Mouse (Mus musculus): ENCODE data around the gene Cenps. TPM values are rescaled to one million over a fixed set of nuclear protein-coding genes. Genes with fewer than 3 reads are reported as not detected.
A peak's percentile ranks its signal among the peaks of the same experiment; 100 is the strongest.

Gene Cenps
- polyA plus RNA-seq, 1 experiment, result 1.2 TPM

- DNase-seq (ENCODE audit: low read depth), result no peak
Observed at GRCm38 (mm10) chr4:149157415-149157973, 20.1 kb upstream of the Cenps start.

- peak; percentile 82 for DNase-seq (ENCODE audit: low read depth)
Observed at GRCm38 (mm10) chr4:149155711-149156110, 18.3 kb upstream of the Cenps start.

GRCm38 (mm10) chr4:149154859-149155258 lies 17.4 kb upstream of the Cenps start:
- no peak for DNase-seq (ENCODE audit: low read depth)

GRCm38 (mm10) chr4:149150721-149151120 lies 13.3 kb upstream of the Cenps start:
- no peak for DNase-seq (ENCODE audit: low read depth)

- no peak for DNase-seq (ENCODE audit: low read depth)
Observed at GRCm38 (mm10) chr4:149150256-149150655, 12.8 kb upstream of the Cenps start.

DNA sequence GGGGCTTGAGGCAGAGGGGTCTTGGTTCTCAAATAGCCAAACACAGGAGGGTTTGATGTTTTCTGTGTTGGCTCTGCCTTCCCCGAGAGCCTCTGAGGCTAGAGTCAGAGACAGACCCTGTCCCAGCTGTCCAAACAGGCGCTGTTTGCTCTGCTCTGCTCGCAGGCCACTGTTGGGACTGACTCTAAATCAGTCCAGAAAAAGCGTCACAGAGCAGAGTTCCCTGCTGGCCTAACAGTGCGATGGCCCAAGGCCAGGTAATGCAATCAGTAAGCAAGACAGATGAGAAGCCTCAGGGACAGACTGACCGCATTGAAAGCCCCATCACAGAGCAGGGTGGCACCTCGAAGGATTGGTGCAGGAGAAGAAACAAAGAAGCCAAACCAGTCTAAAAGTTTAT lies 12.2 kb upstream of the Cenps start:
- DNase-seq (ENCODE audit: low read depth), result no peak

- no peak for DNase-seq (ENCODE audit: low read depth)
Observed at GRCm38 (mm10) chr4:149149196-149149595, 11.8 kb upstream of the Cenps start.

- DNase-seq (ENCODE audit: low read depth), result no peak
Observed at GRCm38 (mm10) chr4:149148084-149148483, 10.7 kb upstream of the Cenps start.

DNA sequence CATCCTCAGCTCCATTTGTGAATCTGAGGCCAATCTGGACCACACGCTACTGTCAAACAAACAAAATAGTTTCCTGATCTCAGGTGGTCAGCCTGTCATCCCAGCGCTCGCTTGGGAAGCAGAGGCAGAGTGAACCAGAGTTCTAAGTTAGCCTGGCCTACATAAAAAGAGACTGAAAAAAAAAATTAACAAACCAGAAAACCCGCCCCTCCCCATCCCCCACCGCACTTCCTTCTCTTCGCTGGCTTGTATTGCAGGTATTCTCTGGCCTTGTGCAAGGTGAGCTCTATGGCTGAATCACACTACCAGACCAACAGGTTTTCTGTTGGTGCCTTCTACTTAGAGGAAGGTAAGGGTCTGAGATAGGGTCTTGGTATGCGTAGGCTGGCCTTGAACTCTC lies 10.1 kb upstream of the Cenps start:
- no peak for DNase-seq (ENCODE audit: low read depth)

DNA sequence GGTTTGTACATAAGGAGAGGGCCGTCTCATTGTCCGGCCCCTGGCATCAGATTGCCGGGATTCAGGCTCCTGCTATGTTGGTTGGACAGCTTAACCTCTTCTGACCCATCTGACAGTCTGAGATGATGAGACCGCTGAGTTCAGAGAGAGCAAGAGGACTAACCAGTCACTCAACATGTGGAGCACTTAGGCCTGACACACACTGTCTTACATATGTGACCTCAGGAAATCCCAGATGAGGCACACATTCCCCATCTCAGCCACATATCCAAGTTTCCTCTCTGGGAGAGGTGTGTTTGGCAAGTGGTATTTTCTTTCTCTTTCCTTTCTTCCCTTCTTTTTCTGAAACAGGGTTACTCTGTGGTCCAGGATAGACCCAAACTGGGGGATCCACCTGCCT lies 7.7 kb upstream of the Cenps start:
- no peak for DNase-seq (ENCODE audit: low read depth)

GRCm38 (mm10) chr4:149144459-149144858 lies 7.0 kb upstream of the Cenps start:
- DNase-seq (ENCODE audit: low read depth), result no peak

DNA sequence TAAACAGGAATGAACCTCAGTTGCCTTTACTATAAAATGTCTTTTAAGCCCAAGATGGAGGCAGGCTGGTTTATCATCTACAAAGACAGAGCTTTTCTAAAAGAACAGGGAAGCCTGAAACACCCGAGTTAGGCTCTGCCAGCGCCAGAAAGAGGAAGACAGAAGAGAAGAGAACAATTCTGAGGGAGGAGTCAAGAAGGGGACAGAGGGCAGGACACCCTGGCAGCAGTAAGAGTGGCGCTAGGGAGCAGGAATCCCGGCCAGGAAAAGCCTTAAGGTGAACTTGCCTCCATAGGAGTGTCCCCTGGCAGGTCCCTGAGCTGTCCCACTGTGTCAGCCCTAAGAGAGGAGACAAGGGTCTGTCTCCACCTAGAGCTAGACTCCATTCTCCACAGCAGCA lies 6.2 kb upstream of the Cenps start:
- no peak for DNase-seq (ENCODE audit: low read depth)

DNA sequence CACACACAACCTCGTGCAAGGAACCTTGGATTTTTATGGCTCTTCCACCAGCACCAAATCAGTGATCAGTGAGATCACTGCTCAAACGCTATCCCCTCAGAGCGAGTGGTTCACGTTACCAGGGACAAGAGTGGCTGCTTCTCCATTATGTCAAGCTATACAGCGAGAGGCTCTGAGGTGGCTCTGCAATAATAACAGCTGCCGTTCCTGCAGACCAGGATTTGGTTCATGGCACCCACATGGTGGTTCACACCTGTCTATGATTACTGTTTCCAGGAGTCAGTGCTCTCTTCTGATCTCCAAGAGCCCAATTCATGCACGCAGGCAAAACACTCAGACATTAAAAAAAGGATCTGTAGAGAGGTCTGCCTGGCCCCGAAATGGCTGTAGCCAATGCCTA lies 1.1 kb upstream of the Cenps start:
- DNase-seq (ENCODE audit: low read depth), result no peak

- no peak for DNase-seq (ENCODE audit: low read depth)
Observed at GRCm38 (mm10) chr4:149136116-149136850, 1.1 kb downstream of the Cenps start.

- no peak for DNase-seq (ENCODE audit: low read depth)
Observed at GRCm38 (mm10) chr4:149133395-149133794, 4.0 kb downstream of the Cenps start.

DNA sequence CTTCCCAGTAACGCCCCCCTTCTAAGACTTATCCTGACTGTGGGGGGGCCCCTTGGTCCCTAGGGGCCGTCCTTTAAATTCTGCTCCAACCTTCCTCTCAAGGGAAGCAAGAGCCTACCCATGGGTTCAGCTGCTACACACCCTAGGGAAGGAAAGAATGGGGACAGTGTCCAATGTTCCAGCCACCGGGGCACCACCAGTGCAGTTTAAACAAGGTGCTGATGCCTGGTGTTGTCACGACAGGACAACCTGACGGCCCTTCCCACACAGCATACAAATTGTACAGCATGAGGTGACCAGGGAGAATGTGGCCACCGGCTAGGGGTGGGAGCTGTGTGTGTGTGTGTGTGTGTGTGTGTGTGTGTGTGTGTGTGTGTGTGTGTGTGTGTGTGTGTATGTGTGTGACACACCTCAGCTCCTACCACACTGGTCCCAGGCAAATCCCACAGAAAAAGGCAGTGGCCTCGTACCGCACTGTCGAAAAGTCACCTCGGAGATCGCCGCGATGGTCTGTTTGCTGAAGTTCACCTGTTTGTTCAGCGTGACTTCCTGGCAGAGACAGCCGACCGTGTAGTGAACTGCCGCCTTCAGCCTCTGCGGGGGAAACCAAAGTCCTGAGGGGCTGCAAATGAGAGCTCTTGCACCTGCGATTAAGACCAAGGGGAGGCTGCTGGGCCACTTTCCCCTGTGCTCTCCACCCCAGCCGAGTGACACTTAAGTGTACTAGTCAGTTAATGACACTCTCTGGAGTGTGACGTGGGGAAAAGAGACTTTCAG lies 5.5 kb downstream of the Cenps start:
- no peak for DNase-seq (ENCODE audit: low read depth)

GRCm38 (mm10) chr4:149131021-149131752 lies 6.2 kb downstream of the Cenps start:
- no peak for DNase-seq (ENCODE audit: low read depth)

DNA sequence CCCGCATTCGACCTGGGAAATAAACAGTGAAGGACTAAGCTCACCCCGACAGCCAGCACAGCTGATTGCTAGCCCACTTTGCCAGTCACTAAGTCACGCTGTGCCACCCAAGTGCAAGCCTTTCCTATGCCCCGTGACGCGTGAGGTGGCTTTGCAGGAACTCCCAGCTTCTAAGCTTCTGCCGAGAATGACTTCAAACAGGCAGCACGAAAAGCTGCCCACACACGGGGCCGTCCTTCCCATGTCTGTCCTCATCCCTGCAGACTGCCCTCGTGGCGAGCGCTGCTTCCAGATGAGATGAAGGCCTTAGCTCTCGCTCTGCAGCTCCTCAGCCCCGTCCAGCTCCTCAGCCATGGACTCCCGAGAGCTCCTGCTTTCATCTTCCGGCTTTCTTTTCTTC lies 9.0 kb downstream of the Cenps start:
- no peak for DNase-seq (ENCODE audit: low read depth)

DNA sequence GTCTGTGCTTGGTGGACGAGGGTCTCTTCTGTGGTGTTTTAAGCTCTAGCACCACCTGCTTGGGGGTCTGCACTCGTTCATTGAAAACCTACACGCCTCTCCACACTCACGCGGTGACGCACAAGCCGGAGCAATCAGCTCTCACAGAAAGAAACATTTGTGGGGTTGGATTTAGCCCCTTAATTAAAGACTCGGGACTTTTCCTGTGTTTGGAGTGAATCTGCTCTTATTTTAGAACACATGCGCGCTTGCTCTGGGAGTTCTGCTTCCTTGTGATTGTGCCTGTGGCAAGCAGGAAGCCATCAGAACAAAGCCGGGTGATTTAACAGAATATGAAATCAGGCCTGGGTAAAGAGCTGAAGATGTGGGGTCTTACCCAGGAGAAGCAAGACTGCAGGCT lies 10.8 kb downstream of the Cenps start, which contains the start of gene Cort:
Cort (minus strand) TSS at position 101 of the 400 bp plus-strand sequence.
- DNase-seq (ENCODE audit: low read depth), result no peak

DNA sequence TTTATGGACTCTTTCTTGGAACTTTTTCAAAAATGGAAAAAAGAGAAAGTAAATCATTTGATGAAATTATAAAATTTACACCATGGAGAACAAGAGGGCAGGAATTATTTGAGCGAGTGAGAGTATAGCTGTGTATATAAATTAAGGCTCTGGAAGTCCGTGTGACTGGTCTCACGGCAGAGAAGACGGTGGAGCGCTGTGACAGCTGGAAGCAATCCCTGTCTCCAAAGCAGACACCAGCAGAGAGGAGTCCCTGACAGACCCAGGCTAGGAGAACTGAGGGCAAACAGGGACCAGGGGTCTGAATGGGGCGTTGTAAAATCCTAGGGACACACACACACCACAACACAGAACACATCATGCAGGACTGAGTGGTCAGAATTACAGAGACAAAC lies 11.3 kb downstream of the Cenps start:
- no peak for DNase-seq (ENCODE audit: low read depth)

GRCm38 (mm10) chr4:149125341-149126114 lies 11.9 kb downstream of the Cenps start:
- no peak for DNase-seq (ENCODE audit: low read depth)
